Mouse (Mus musculus): Measurements from ENCODE around the gene Cyp51.

- TF ChIP-seq POLR2A (IDR thresholded peaks at IDR 0.05; ENCODE audit: borderline replicate concordance, extremely low read depth, low read depth, low read length) = no peak
- TF ChIP-seq CTCF (IDR thresholded peaks at IDR 0.05; ENCODE audit: insufficient read depth, low read length) = no peak
These were observed 1.2 kb upstream of the Cyp51 start for GRCm38 (mm10) chr5:4105651-4106186.

Measured in lung, adult 2 months (tissue).